Mouse (Mus musculus) granulocyte monocyte progenitor cell, adult 5-6 weeks (primary cell): ENCODE measurements around the gene Dhtkd1. TPM values are rescaled to one million over a fixed set of nuclear protein-coding genes. Genes with fewer than 3 reads are reported as not detected.

Source experiments
- ATAC-seq: replicated peaks from 2 replicates; pipeline ENCODE4 v1.8.0; 2016; ENCODE audit warnings: mild to moderate bottlenecking, moderate TSS enrichment, inconsistent platforms; ENCODE audit not compliant: poor library complexity, severe bottlenecking
- total RNA-seq, 2 experiments: library from RNA; stranded (forward) in 1 of 2; stranded (reverse) in 1 of 2; fragments of 200-712, 200-1000 nt in 1 of 2; fragments of >200 nt in 1 of 2; fragmentation: Nextera tagmentation in 1 of 2; gene quantifications; 2 replicates each; pipeline ENCODE4 v1.2.3; 2014 to 2017

Dhtkd1 gene
- total RNA-seq, 2 experiments from 2014 or later = 0.10 to 3.7 TPM

DNA sequence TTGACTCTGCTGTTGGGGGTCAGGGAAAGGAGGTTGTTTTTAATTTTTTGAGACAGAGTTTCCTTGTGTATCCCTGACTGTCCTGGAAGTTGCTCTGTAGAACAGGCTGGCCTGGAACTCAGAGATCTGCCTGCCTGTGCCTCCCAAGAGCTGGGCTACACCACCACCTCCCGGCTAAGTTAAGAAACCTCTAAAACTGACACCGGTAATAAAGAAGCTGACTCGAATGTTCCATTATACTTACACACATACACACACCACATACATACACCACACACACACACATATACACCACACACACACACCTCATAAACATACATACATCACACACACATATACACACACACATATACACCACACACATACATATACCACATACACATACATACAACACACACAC, 7.7 kb downstream of the Dhtkd1 start:
- no peak for ATAC-seq

DNA sequence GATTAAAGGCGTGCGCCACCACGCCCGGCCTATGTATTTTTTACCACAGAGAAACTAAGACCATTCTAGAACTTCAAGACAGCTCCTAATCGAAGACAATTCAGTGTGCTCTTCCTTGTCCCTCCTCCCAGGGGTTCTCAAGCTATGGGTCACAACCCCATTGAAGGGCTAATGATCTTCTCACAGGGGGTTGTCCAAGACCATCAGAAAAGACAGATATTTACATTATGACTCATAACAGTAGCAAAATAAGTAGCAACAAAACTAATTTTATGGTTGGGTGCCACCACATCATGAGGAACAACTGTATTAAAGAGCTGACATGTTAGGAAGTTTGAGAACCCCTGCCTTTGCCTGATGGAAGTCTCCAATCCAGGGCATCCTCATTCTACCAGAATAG, 10.7 kb downstream of the Dhtkd1 start:
- no peak for ATAC-seq

DNA sequence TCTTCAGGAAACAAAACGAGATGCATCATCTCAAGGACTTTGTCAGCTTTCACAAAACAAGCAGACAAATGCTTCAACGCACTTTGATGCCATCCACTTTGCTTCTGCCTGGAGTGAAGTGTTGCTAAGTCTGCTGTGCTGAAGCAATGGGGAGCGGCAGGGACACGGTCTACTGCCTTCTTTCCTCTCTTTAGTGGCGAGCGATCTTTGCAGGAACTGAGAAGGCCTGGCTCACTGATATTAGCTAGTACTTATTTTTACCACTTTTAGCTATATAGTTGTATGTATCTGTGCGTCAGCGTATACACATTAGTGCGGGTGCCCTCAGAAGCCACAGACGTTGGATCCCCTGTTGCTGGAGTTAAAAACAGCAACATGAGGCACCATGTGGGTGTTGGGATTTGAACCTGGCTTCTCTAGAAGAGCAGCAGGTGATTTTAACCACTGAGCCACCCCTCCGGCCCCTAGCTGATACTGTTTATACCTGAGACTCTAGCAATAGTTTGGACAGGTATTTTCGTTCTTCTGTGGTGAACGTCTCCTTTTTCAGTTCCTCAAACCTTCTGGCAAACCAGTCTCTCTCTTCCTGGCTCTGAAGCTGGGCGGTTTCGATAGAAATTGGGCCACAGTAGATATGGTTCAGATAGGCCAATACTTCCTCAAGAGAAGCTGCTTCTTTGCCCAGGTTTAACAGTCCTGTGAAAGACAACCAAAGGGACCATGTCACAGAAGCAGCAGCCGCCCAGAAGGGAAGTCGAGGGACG, 12.1 kb downstream of the Dhtkd1 start:
- peak; percentile 87 for ATAC-seq

DNA sequence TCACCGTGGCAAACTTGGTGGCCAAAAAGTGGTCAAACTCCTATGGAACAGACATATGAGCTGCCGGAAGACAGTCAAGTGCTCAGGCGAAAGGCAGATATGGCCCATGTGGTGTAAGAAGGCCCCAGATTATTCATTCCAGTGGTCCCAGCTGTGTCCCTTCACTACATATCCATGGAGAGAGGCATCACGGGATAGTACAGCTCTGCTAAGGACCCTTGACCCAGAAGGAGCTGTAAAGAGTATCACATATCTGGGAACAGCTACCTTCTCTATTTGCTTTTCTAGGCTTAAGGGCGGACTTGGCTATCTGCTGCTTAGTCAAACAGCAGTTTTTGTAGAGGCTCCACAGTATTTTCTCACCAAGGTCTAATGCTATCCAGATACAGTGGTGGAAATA, 12.8 kb downstream of the Dhtkd1 start:
- ATAC-seq = no peak

DNA sequence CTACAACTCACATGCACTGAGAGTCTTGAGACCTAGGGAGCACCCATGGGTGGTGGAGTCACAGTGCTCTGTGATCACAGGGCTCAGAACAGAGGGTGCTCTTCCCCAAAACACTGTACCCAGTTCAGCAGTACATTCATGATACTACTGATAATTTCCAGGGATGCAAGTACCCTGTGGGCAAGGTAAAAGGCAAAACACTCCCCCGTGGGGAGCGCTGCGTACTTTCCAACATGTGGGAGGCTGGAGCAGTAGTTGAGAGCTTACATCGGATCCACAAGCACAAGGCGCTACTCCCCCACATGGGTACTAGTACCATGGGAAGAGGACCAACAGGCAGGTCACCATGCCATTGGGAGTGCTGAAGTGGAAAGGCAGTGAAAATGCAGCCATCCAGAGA, 15.1 kb downstream of the Dhtkd1 start:
- no peak for ATAC-seq

DNA sequence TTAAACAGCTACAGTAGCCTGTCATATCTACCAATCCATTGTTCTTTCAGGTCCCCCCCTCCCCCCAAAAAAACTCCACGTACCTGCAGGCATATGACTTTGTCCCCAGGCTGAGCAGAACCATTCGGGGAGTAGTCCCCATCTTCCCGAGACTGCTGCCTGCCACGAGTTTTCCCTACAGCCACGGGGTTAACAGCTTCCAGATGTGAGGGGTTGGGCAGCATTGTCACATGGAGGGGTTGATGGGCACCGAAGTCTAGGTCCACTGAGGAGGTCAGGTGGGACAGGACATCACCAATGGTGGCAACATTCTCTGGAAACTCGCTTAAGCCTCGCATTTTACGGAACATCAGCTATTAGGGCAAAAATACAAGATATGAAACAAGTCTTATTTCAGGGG, 18.8 kb downstream of the Dhtkd1 start:
- no peak for ATAC-seq

DNA sequence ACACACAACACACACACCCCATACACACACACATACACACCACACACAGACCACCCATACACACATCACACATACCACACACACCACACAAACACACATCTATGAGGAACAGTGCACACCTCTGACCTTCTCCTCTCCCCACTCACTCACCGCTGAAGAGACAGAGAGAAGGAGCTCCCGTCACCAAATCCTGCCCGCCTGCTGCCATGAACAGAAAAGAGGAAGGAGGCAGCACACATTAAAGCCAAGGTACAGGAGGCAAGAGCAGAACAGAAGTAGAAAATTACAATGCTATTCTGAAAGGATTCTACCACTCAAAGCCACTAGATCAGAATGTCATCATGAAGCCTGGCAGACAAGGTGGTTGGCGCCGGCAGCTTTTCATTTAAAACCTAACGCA, 19.8 kb downstream of the Dhtkd1 start:
- ATAC-seq = peak; percentile 84

DNA sequence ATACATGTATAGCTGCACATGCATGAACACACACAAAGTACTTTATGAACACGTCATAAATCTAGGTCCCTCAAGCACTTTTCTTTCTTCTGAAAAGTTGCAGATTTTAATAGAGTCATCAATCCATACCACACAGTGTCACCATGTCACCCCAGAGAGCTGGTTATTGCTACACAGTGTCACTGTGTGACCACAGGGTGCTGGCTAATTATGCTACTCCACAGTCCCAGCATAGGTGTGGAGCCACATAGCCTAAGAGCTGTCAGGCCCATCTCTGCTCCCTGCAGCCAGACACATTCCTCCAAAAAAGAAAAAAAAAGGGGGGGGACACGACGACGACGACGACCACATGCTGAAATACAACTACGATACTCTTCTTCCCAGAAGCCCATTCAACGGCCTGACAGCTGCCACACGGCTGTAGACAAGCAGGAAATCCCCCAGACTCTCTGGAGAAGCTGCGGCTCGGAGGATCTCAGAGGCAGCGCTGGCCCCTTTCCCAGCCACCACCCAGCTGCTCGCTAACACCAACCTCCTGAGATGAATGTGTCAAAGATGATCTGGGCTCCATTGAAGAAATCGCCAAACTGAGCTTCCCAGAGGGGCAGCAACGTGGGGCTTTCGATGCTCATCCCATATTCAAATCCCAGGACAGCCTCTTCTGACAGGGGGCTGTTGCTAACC, 31.2 kb downstream of the Dhtkd1 start:
- no peak; the same call in 1 of the 2 replicates for ATAC-seq

DNA sequence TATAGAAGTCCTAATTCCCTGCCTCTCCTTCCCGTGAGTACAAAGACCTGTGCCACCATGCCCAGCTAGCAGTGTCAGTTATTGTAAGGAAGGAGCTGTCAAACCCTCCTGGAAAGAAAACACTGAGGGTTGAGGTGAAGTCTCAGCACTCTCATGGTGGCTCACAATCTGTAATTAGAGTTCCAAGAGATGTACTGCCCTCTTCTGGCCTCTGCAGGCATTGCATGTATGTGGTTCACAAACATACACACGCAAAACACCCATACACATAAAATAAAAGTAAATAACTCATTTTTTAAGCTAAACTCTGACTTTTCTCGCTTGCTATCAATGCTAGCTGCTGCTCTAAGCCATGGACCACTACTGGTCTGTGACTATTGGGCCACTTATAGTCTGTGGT, 36.0 kb downstream of the Dhtkd1 start:
- ATAC-seq = peak; percentile 76

DNA sequence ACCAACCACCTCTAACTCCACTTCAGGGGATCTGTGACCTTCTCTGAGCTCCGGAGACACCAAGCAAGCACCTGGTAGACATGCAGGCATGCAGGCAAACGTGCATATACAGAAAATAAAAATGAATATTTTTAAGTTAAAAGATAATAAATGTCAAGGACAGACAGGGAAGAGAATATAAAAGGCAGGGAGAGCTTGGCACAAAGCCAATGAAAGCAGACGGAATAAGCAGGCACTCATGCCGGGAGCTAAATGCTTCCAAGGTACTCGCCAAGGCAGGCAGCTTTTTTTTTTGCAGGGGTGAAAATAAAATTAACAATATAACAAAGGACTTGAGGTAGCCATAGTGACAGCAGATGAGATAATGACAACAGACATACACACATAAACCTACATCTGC, 36.5 kb downstream of the Dhtkd1 start:
- ATAC-seq = no peak

DNA sequence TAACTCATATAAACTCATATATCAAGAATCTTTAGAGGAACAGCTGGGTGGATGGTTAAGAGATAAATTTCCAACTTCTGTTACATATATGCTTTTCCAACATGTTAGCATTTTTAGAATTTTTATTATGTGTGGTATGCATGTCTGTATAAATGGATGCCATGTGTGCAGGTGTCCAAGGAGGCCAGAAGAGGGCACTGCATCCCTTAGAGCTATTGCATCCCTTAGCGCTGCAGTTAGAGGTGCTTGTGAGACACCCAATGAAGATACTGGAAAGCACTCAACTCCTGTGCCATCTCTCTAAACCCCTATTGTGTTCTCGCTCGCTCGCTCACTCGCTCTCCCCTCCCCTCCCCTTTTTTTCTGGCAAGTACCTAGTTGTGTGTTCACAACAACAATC, 42.4 kb downstream of the Dhtkd1 start:
- ATAC-seq = peak; percentile 61

DNA sequence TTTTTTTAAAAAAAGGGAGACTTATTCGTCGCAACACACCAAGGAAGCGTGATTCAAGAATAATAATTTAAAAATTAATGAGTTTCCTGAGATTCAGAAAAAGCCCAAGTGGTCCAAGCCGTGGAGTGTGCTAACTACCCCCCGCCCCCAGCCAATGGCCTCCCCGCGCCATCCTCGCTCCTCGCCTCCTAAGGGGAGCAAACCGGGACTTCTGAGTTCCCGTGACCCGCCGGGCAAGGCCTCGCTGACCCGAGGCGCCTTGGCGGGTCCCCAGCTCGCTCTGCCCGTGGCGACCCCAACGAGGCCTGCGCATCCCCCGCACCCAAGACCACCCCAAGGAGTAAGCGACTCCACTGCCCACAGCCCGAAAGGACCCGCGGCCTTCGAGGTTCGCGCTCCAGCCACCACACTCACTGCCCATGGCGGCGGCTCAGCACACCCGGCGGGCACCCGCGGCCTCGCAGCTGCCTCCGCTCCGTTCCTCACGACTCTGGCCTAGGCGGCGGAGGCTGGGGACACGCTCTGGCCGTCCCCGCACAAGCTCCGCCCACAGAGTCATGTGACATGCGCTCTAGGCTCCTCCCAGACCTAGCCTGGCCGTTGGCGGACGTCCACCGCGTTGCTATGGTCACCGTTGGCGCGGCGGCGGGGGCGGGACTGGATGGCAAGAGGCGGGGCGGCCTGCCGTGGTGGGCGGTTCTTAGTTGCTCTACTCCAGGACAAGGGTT, 47.6 kb downstream of the Dhtkd1 start, which contains the start of gene Sec61a2:
Sec61a2 (minus strand) TSS at position 590 of the 728 bp plus-strand sequence.
- peak; percentile 98 for ATAC-seq

DNA sequence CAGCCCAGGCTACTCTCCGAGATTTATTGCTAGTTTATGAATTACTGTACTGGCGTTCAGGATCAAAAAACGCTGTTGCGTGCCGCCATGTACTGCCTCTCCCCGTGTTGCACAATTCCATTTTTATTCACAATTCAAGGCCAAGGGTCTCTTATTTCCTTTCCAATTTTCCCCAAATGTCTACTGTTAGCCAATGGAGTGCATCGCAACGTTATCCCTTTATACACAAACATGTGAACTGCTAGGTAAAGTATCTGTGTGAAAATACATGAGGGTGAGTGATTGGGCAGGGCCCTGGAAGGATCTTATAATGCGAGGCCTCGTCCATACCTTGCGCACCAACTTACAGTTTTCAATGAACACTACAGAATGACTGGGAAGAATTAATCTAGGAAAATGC, 48.3 kb downstream of the Dhtkd1 start:
- no peak for ATAC-seq

DNA sequence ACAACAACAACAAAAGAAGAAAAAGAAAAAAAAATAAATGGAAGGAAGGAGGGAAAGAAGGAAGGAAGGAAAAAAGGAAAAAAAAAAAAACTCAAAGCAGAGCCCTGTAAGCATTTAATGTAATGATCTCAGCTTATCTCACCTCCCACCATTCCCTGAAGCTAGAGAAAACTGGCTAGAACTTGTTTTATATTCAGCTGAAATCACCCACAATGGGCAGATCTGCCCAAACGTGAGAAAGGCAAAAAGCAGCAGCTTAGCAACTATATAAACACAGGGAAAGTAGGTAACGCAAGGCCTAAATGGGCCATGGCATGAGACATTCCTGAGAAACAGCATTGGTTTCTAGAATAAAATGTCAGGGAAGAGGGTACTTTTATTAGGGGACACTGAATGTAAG, 53.2 kb downstream of the Dhtkd1 start:
- no peak for ATAC-seq

DNA sequence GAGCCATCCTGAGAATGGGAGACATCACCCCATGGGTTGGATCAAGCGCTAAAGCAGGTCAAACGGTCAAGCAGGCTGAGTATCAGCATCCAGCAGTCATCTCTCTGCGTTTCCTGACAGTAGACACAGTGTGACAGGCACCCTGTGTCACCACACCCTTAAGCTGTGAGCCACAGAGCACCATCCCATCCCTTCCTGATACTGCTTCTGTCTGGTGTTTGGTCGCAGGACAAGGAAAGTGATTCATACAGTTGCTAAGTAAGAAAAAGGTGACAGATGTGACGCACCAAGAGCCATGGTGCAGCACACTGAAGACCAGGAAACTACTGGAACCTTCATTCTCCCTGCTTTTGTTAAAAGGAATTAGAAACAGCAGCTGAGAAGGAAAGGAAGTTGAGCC, 53.7 kb downstream of the Dhtkd1 start:
- no peak for ATAC-seq

DNA sequence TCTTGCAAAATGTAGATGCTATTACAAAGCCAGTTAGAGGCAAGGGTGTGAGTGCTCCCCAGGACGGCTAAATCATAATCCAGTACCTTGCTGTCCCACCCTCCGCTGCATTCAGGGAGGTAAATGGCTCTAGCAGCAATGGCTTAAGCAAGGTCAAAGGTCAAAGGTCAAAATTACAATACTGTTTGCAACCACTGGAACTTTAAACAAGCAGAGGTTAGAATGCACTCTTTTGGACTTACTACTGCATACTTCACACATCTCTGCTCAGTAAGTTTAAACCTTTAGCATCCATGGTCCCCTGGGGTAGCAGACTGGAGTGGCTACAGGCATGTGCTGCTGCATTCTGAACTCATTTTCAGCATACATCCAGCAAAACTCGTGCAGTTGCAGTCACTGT, 65.1 kb downstream of the Dhtkd1 start:
- no peak for ATAC-seq

DNA sequence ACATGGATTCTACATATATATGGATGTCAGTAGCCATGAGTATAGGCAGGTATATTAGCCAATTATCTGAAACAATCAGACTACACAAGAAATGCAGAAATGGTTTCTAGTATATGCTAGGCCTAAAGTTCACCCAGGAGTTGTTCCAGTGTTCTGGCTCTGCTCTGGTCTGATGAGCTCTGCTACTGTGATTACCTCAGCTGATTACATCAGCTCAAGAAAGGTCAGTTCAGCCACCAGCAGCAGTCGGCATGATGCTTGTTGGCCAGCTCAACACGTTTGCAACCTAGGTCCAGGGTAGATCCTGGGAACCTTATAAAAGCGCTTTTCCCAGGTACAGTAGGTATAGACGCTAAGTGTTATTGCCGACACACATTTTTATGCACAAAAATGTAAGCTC, 72.8 kb downstream of the Dhtkd1 start:
- ATAC-seq = no peak

DNA sequence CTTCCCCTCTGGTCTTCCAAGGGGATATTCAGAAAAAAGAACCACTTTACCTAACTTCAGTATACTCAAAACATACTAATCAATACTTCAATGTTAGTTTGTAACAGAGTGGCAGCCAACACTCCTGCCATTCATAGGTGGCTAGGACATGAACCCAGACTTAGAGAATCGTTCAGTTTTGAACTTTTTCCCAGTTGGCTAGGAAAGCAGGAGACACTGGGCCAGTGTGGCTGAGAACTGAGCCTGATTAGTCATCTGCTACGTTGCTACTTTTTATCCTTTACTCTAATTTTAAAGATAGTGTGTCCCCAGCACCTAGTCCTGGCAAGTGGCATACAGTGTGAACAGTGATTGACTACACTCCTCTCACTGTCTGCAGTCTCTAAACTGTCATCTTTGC, 74.9 kb downstream of the Dhtkd1 start:
- no peak for ATAC-seq

DNA sequence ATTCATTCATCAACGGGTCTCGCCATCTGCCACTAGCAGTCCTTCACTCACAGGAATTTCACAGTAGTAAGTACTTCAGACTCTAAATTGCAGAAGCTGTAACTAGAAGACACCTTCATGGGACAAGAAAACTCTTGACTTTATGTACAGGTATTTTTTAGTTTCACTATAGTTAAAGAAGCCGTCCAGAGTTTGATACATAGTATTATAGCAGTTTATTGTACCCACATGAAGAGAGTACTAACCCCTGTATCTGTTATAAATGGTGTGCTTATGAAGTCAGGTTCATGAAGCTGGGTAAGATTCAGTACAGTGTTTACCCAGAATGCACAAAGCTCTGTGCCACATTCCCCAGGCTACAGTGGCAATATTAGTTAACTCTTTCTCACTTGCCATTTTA, 79.8 kb downstream of the Dhtkd1 start, which contains the start of gene Gm13199:
Gm13199 (minus strand) TSS at position 101 of the 400 bp plus-strand sequence.
- no peak for ATAC-seq

DNA sequence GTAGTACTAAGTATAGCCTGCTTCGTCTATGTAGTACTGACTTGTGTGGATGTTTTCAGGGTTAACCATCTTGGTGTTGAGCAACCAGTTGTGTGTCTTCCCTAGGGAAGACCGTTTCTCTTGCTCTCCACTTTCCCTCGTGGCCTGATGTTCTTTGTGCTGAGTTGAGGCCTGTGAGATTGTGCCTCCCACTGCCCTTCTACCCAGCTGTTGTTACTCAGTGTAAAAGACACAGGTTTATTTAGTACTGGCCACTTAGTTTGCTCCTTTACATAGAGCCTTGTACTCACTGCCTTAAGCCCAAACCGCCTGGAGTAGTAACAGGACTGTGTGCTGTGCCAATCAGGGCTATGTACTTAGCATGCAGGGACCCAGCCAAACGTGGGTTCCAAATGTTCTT, 90.7 kb downstream of the Dhtkd1 start:
- ATAC-seq = no peak

DNA sequence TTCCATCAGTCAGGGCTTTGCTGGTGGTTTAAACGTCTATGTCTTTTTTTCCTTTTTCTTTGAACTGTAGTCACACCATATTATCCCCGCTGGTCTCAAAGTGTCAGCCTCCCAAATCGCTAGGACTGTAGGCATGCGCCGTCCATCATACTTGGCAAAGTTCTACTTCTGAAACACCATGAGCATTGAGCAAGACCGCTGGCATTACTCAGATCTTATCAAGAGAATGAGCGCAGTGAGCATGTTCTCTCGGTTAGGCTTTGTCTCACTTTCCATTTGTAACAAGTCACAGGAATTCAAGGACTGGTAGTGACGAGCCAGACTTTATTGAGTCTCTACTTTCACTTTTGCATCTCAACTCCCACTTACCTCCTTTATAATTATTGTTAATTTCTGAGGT, 91.5 kb downstream of the Dhtkd1 start:
- peak; percentile 20; the same call in 1 of the 2 replicates for ATAC-seq
